Mouse (Mus musculus) lung, postnatal 0 days (tissue): Measurements from ENCODE around the gene Emc9. TPM values are rescaled to one million over a fixed set of nuclear protein-coding genes. Genes with fewer than 3 reads are reported as not detected.

Experiments
- ATAC-seq: fragments of 200-750 bp; cut with Nextera tagmentation; 2 replicates; pipeline ENCODE4 v1.8.0; 2017; ENCODE audit warnings: moderate library complexity
- DNase-seq: peaks from one replicate; pipeline ENCODE4 v3.0.0-alpha.2; 2016; ENCODE audit warnings: low spot score
- H3K27ac ChIP-seq: fragments of 300-500 bp; sonication (generic); 2 replicates; pipeline ENCODE4 v1.5.1; 2014; ENCODE audit warnings: antibody characterized with exemption, mild to moderate bottlenecking, low read length, mixed read lengths
- H3K27me3 ChIP-seq: fragments of 300-500 bp; sonication (generic); replicated peaks from 2 replicates; pipeline ENCODE4 v1.6.1; 2014; ENCODE audit warnings: low read length, mixed read lengths; ENCODE audit not compliant: insufficient read depth
- H3K36me3 ChIP-seq: fragments of 300-500 bp; sonication (generic); 2 replicates; pipeline ENCODE4 v1.6.1; 2014; ENCODE audit warnings: low read length, mixed read lengths; ENCODE audit not compliant: insufficient read depth
- H3K4me1 ChIP-seq: fragments of 300-500 bp; sonication (generic); 2 replicates; pipeline ENCODE4 v1.6.1; 2014; ENCODE audit warnings: antibody characterized with exemption, low read depth, low read length, mixed read lengths; ENCODE audit not compliant: insufficient read depth
- H3K4me2 ChIP-seq: fragments of 300-500 bp; sonication (generic); replicated peaks from 2 replicates; pipeline ENCODE4 v1.6.1; 2014; ENCODE audit warnings: low read depth, mild to moderate bottlenecking, low read length, moderate library complexity, mixed read lengths
- H3K4me3 ChIP-seq: fragments of 300-500 bp; sonication (generic); 2 replicates; pipeline ENCODE4 v1.5.1; 2014; ENCODE audit warnings: low read depth, low read length
- H3K9ac ChIP-seq: fragments of 300-500 bp; sonication (generic); replicated peaks from 2 replicates; pipeline ENCODE4 v1.6.1; 2014; ENCODE audit warnings: low read depth, mild to moderate bottlenecking
- H3K9me3 ChIP-seq: fragments of 300-500 bp; sonication (generic); 2 replicates; pipeline ENCODE4 v1.6.1; 2016; ENCODE audit warnings: low read length, mixed read lengths
- CTCF ChIP-seq: IDR thresholded peaks from 2 replicates; pipeline ENCODE4 v1.5.1; 2016; ENCODE audit warnings: antibody characterized with exemption, mild to moderate bottlenecking
- EP300 ChIP-seq: IDR thresholded peaks from 2 replicates; pipeline ENCODE4 v1.6.1; 2016; ENCODE audit warnings: antibody characterized with exemption, mild to moderate bottlenecking, control low read depth
- WGBS: fragments of 180-500 bp; shearing (Covaris S2); extraction: QIAGEN DNeasy Blood & Tissue Kit; methylation state at CpG from one replicate; pipeline ENCODE4 v1.1.7; 2014; 5-methylcytosine and 5-hydroxymethylcytosine counted together
- polyA plus RNA-seq: library from polyadenylated mRNA; unstranded; fragments of >200 nt; fragmentation: Nextera tagmentation; extraction: Ambion mirVana; gene quantifications from 2 replicates; pipeline ENCODE4 v1.2.1, GENCODE M21; 2015

The Emc9 gene
- polyA plus RNA-seq = 18.3 and 18.9 TPM in 2 replicates

- no peaks in the 10 kb centered on the region for H3K9me3 ChIP-seq
- 5% methylated on average over 42 of the region's 43 CpGs for WGBS
- H3K4me3 ChIP-seq = peak within 1 kb of the TSS; percentile 57
- peak; percentile 91 for DNase-seq
- H3K4me1 ChIP-seq = no peaks in the 10 kb centered on the region; the same call in 1 of the 2 replicates
- H3K4me2 ChIP-seq = peak within 1 kb of the TSS; percentile 81
- peak within 1 kb of the TSS; percentile 43; the same call in 1 of the 2 replicates for H3K9ac ChIP-seq
- H3K27me3 ChIP-seq = no peaks in the 10 kb centered on the region
- H3K27ac ChIP-seq = peak within 1 kb of the TSS; percentile 47; the same call in 1 of the 2 replicates
- ATAC-seq = peak; percentile 95
- H3K36me3 ChIP-seq = peaks cover 18% of the 10 kb centered on the region; the same call in 1 of the 2 replicates
- TF ChIP-seq EP300 = no peak
- TF ChIP-seq CTCF = peak; percentile 7; the same call in 1 of the 2 replicates
Measured at GRCm38 (mm10) chr14:55584702-55585565, at the start of gene Emc9. Gene Emc9 (minus strand): TSS chr14:55585302.

- 50% methylated on average over 5 of the region's 5 CpGs for WGBS
- Histone ChIP-seq H3K4me3 (no peak overlapping the region), H3K27me3 (no peaks in the 10 kb centered on the region), H3K4me2 (no peak overlapping the region), H3K9ac (no peak overlapping the region), H3K4me1 (no peaks in the 10 kb centered on the region), H3K9me3 (no peaks in the 10 kb centered on the region), H3K36me3 (peaks cover 14% of the 10 kb centered on the region; the same call in 1 of the 2 replicates), H3K27ac (no peak overlapping the region)
- ATAC-seq (0 out of 2 replicates have a peak, but pooled peaks have one; percentile 13), DNase-seq (no peak)
- TF ChIP-seq CTCF (peak; percentile 86), EP300 (no peak)
Measured at GRCm38 (mm10) chr14:55629312-55629711, 44.2 kb upstream of the Emc9 start.

- Histone ChIP-seq H3K9me3 (no peaks in the 10 kb centered on the region), H3K4me3 (no peak overlapping the region), H3K4me1 (no peaks in the 10 kb centered on the region), H3K27me3 (no peaks in the 10 kb centered on the region), H3K36me3 (peaks cover 14% of the 10 kb centered on the region; the same call in 1 of the 2 replicates), H3K9ac (no peak overlapping the region), H3K4me2 (no peak overlapping the region), H3K27ac (no peak overlapping the region)
- WGBS = 89% methylated on average over 26 of the region's 27 CpGs
- no peak for DNase-seq
- ATAC-seq = no peak
- TF ChIP-seq CTCF (no peak), EP300 (no peak)
Measured at GRCm38 (mm10) chr14:55628077-55628827, 43.1 kb upstream of the Emc9 start.

GRCm38 (mm10) chr14:55618486-55619195, 33.5 kb upstream of the Emc9 start:
- Histone ChIP-seq H3K27ac (no peak overlapping the region), H3K36me3 (no peaks in the 10 kb centered on the region), H3K4me2 (peak overlapping the region; percentile 48), H3K9ac (no peak overlapping the region), H3K27me3 (no peaks in the 10 kb centered on the region), H3K4me1 (no peaks in the 10 kb centered on the region; the same call in 1 of the 2 replicates), H3K4me3 (peak overlapping the region; percentile 17; the same call in 1 of the 2 replicates), H3K9me3 (no peaks in the 10 kb centered on the region)
- WGBS = 23% methylated on average over 22 of the region's 22 CpGs
- DNase-seq (no peak), ATAC-seq (no peak)
- TF ChIP-seq EP300 (no peak), CTCF (no peak)

DNA sequence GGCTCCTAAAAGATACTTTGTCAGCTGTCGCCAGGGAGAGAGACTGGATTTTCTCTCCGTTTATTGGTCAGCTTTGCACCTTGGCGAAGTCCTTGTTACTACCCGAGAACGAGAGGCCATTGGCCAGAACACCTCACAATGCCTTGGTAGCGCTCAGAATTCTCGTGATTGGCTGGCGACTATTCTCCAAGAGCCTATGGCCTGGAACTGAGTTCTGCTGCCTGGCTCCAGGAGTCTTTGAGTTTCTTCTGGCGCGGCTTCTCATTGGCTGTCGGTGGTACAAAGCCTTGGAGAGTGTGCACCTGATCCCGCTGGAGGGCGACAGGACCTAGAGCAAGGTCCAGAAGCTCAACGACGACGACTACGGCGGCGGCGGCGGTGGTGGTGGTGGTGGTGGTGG, 32.7 kb upstream of the Emc9 start, which contains the start of gene Rec8:
Gene Rec8 (plus strand): TSS at position 216 of the 400 bp plus-strand sequence.
- TF ChIP-seq EP300 = no peak
- peak; percentile 53 for TF ChIP-seq CTCF
- H3K36me3 ChIP-seq = no peaks in the 10 kb centered on the region
- peak within 1 kb of the TSS; percentile 48 for H3K4me2 ChIP-seq
- DNase-seq (peak; percentile 87), ATAC-seq (peak; percentile 91)
- peak within 1 kb of the TSS; percentile 17; the same call in 1 of the 2 replicates for H3K4me3 ChIP-seq
- no peak within 1 kb of the TSS for H3K9ac ChIP-seq
- no peak within 1 kb of the TSS for H3K27ac ChIP-seq
- H3K27me3 ChIP-seq = no peaks in the 10 kb centered on the region
- WGBS = 15% methylated on average over 21 of the region's 21 CpGs
- no peaks in the 10 kb centered on the region for H3K9me3 ChIP-seq
- no peaks in the 10 kb centered on the region; the same call in 1 of the 2 replicates for H3K4me1 ChIP-seq
